Mouse (Mus musculus) Muller cell, postnatal 12 days (primary cell): ENCODE measurements around the gene Olfr1425.
"Not testable (repeated sequence)": the region's sequence is repeated elsewhere in the genome, so short reads cannot be mapped to it uniquely, and the experiment has no call there.

Experiments used
- DNase-seq: peaks from one replicate; pipeline ENCODE4 v3.0.0-alpha.2; 2015; ENCODE audit errors: inconsistent ontology term

Gene Olfr1425

DNA sequence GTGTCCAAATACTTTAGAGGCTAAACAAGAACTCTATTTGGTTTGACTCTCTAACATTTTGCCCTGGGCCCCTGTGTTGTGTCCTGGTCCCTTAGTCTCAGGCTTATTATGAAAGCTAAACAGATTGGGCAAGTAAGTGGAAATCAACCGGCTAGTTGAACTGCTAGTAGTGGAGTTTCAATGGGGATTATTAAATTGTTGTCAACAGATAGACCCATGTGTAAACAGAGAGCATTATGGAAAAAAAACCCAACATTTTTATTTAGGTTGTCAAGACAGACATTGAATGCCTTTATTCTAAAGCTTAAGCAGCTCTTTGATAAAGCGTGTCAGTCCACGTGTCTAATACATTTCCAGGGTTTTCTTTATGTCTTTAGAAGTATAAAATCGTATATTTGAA is at the start of gene Olfr1425:
Gene Olfr1425, minus strand, starts transcription at position 101 of the 400 bp plus-strand sequence.
- not testable (repeated sequence) for DNase-seq

- no peak for DNase-seq
These were observed 45.6 kb upstream of the Olfr1425 start, which contains the start of gene Olfr76 for GRCm38 (mm10) chr19:12123103-12123502. Olfr76 (minus strand) TSS chr19:12123203.

GRCm38 (mm10) chr19:12116464-12116863 is 38.9 kb upstream of the Olfr1425 start:
- no peak for DNase-seq

DNA sequence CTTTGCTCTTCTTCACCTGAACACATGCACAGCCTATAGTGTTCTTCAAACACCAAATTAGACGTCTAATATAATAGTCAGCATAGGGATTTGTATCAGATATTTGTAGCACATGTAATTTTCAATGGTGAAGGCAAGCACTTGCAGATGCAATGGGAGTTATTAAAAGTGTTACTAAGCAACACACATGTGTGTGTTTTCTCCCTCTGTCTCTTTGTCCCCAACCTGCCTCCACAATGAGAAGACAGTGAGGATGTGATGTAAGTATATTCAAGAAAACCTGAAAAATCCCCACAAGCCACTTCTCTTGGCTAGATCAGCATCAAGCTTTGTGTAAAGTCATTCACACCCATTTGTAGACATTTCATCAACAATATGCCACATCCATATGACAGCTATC is 38.3 kb upstream of the Olfr1425 start, which contains the start of gene Olfr1428:
Gene Olfr1428, minus strand, starts transcription at position 101 of the 400 bp plus-strand sequence.
- DNase-seq = no peak

DNA sequence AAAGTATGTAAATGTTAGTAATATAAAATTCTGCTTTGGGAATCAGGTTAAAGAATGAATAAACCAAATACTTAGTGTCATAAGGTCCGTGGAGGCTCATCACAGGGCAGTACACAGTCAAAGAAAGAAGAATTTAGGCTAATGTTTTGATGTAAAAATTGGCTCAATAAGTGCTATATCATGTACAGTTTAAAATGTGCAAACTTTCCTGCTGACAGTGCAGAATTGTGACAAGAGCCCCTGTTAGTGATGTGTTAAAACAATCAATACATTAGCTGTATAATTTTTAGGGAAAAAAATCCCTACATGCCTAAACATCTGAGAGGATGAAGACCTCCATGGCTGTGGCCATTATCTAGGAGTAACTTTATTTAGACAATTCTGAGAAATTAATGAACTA is 36.3 kb upstream of the Olfr1425 start:
- no peak for DNase-seq

- DNase-seq = no peak
These were observed 27.0 kb upstream of the Olfr1425 start for GRCm38 (mm10) chr19:12104541-12104940.

- no peak for DNase-seq
These were observed 25.7 kb upstream of the Olfr1425 start, which contains the start of gene Olfr1427 for GRCm38 (mm10) chr19:12103234-12103633. Olfr1427 (minus strand) TSS chr19:12103334.

GRCm38 (mm10) chr19:12091913-12092312 is 14.4 kb upstream of the Olfr1425 start, which contains the start of gene Olfr1426:
Olfr1426 (minus strand) TSS chr19:12092013.
- no peak for DNase-seq

- DNase-seq = not testable (repeated sequence)
These were observed 8.0 kb downstream of the Olfr1425 start for GRCm38 (mm10) chr19:12069546-12069945.

DNA sequence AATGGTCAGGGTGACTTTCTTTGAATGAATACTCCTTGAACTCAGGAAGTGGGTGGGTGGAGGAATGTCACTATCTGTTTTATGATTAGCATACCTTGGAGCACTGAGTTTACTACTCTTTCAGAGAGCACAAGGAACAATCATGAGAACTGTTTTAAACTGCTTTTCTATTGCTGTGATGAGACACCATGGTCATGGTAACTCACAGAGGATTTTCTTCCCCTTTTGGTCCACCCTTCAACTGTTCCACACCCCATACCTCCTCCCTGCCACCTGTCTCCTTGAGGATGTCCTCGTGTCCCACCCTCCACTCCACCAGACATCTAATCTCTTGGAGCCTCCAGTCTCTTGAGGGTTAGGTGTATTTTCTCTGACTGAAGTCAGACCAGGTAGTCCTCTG is 9.7 kb downstream of the Olfr1425 start:
- DNase-seq = not testable (repeated sequence)

GRCm38 (mm10) chr19:12062582-12062981 is 14.9 kb downstream of the Olfr1425 start, which contains the start of gene Olfr1424:
Olfr1424 (minus strand) TSS chr19:12062682.
- DNase-seq = not testable (repeated sequence)

DNA sequence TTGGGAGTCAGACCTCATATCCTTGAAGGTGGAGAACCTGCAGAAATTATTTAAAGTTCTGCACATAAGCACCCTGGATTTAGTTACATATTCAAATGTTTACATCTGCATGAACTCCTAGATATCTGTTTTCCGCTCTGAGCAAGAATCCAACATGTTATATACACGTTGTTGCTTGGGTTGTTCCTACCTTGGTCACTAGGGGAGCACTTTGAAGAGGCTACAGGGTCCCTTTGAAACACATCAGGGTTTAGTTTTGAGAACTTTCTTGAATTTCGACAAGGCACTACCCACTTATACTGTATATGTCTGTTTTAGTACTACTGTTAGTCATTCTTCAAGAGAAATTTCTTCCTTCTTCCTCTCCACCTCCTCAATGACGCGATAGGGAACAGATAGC is 34.4 kb downstream of the Olfr1425 start:
- no peak for DNase-seq

- no peak for DNase-seq
These were observed 36.3 kb downstream of the Olfr1425 start, which contains the start of gene Olfr1423 for GRCm38 (mm10) chr19:12041217-12041616. Olfr1423 (minus strand) TSS chr19:12041317.

GRCm38 (mm10) chr19:12037727-12038126 is 39.8 kb downstream of the Olfr1425 start:
- DNase-seq = peak; percentile 90

DNA sequence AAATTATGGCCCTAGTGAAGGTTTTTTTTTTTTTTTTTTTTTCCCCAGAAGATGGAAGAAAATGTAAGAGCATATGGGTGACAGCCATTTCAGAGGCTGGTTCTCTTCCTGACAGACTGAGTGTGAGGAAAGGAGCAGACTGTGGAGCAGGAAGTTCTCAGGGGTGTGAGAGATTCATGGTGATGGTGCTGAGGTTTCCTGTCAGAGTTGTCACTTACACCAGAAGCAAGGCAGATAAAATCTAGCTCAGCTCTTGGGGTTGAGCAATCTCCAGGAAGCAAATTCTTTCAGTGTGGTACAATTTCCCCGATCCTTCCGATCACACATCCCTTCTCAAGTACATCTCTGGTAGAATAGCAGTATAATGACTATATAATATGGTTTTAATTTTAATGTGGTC is 50.9 kb downstream of the Olfr1425 start:
- no peak for DNase-seq

GRCm38 (mm10) chr19:12025333-12025732 is 52.2 kb downstream of the Olfr1425 start:
- no peak for DNase-seq

- no peak for DNase-seq
These were observed 53.4 kb downstream of the Olfr1425 start for GRCm38 (mm10) chr19:12024149-12024548.
